Mouse (Mus musculus) right cerebral cortex, adult 2 months (tissue): ENCODE measurements around the gene Rapgefl1.
"Not testable (repeated sequence)": the region's sequence is repeated elsewhere in the genome, so short reads cannot be mapped to it uniquely, and the experiment has no call there.

Experiments used
- DNase-seq, 2 experiments: peaks; one replicate each; pipeline ENCODE4 v3.0.0; 2021 to 2022; ENCODE audit warnings: low spot score in 2 of 2

The Rapgefl1 gene

GRCm38 (mm10) chr11:98810686-98811085 lies 25.9 kb upstream of the Rapgefl1 start:
- no peak for DNase-seq

- DNase-seq: no peak
Measured at GRCm38 (mm10) chr11:98816706-98817239, 19.8 kb upstream of the Rapgefl1 start.

GRCm38 (mm10) chr11:98820968-98821367 lies 15.6 kb upstream of the Rapgefl1 start:
- DNase-seq: no peak

GRCm38 (mm10) chr11:98826071-98826470 lies 10.5 kb upstream of the Rapgefl1 start:
- not testable (repeated sequence) for DNase-seq

GRCm38 (mm10) chr11:98827877-98828276 lies 8.7 kb upstream of the Rapgefl1 start:
- DNase-seq: no peak

- peak in 1 of 2 experiments; percentile 43 for DNase-seq
Measured at GRCm38 (mm10) chr11:98829091-98829775, 7.4 kb upstream of the Rapgefl1 start.

- no peak for DNase-seq
Measured at GRCm38 (mm10) chr11:98829875-98830274, 6.7 kb upstream of the Rapgefl1 start.

- peak in 1 of 2 experiments; percentile 13 for DNase-seq
Measured at GRCm38 (mm10) chr11:98835296-98835695, 1.3 kb upstream of the Rapgefl1 start.

- peak in 1 of 2 experiments; percentile 20 for DNase-seq
Measured at GRCm38 (mm10) chr11:98835725-98836124, 860 bp upstream of the Rapgefl1 start.

GRCm38 (mm10) chr11:98836128-98836527 lies 457 bp upstream of the Rapgefl1 start:
- peak in 1 of 2 experiments; percentile 20 for DNase-seq

GRCm38 (mm10) chr11:98837231-98837704 lies 683 bp downstream of the Rapgefl1 start:
- DNase-seq: peak in 1 of 2 experiments; percentile 35

GRCm38 (mm10) chr11:98837917-98838316 lies 1.3 kb downstream of the Rapgefl1 start:
- DNase-seq: no peak

GRCm38 (mm10) chr11:98838512-98838911 lies 1.9 kb downstream of the Rapgefl1 start:
- peak; percentile 82 for DNase-seq

GRCm38 (mm10) chr11:98839402-98839801 lies 2.8 kb downstream of the Rapgefl1 start:
- DNase-seq: no peak

- DNase-seq: no peak
Measured at GRCm38 (mm10) chr11:98839897-98840296, 3.3 kb downstream of the Rapgefl1 start.

- DNase-seq: no peak
Measured at GRCm38 (mm10) chr11:98846016-98846415, 9.4 kb downstream of the Rapgefl1 start.

GRCm38 (mm10) chr11:98846865-98847604 lies 10.4 kb downstream of the Rapgefl1 start:
- DNase-seq: no peak

GRCm38 (mm10) chr11:98849196-98849894 lies 12.8 kb downstream of the Rapgefl1 start:
- no peak for DNase-seq

- no peak for DNase-seq
Measured at GRCm38 (mm10) chr11:98850100-98851093, 13.8 kb downstream of the Rapgefl1 start.

- no peak for DNase-seq
Measured at GRCm38 (mm10) chr11:98854116-98854515, 17.5 kb downstream of the Rapgefl1 start.

GRCm38 (mm10) chr11:98854659-98855058 lies 18.1 kb downstream of the Rapgefl1 start:
- DNase-seq: no peak
